Mouse (Mus musculus) small intestine, adult 2 months (tissue): ENCODE data around the gene Aff3. TPM values are rescaled to one million over a fixed set of nuclear protein-coding genes. Genes with fewer than 3 reads are reported as not detected.
"Not testable (repeated sequence)": the region's sequence is repeated elsewhere in the genome, so short reads cannot be mapped to it uniquely, and the experiment has no call there.

Experiments used
- H3K27ac ChIP-seq: fragments of 200-500 bp; 2 replicates; pipeline ENCODE4 v1.5.1; 2012; ENCODE audit warnings: low read depth, low read length, control low read depth, inconsistent platforms; ENCODE audit not compliant: insufficient read depth
- H3K27me3 ChIP-seq: fragments of 200-500 bp; 2 replicates; pipeline ENCODE4 v1.6.1; 2012; ENCODE audit warnings: mild to moderate bottlenecking, moderate library complexity, low read length, inconsistent platforms; ENCODE audit not compliant: control insufficient read depth, insufficient read depth
- H3K36me3 ChIP-seq: fragments of 200-500 bp; 2 replicates; pipeline ENCODE4 v1.6.1; 2012; ENCODE audit warnings: mild to moderate bottlenecking, low read length, control low read depth, inconsistent platforms; ENCODE audit not compliant: control insufficient read depth, insufficient read depth
- H3K4me1 ChIP-seq: fragments of 200-500 bp; 2 replicates; pipeline ENCODE4 v1.6.1; 2012; ENCODE audit warnings: low read length, inconsistent platforms, mixed read lengths; ENCODE audit not compliant: control insufficient read depth, insufficient read depth, insufficient read length
- H3K4me3 ChIP-seq: fragments of 200-500 bp; 2 replicates; pipeline ENCODE4 v1.5.1; 2012; ENCODE audit warnings: low read depth, mild to moderate bottlenecking, control low read depth, inconsistent platforms, low read length, moderate library complexity
- CTCF ChIP-seq: fragments of 200-500 bp; IDR thresholded peaks from 2 replicates; pipeline ENCODE4 v1.5.1; 2012; ENCODE audit warnings: low read depth, mild to moderate bottlenecking, control low read depth, inconsistent platforms, low read length, moderate library complexity, mixed read lengths; ENCODE audit not compliant: insufficient replicate concordance, insufficient read length; ENCODE audit errors: extremely low read depth
- POLR2A ChIP-seq: fragments of 200-500 bp; IDR thresholded peaks from 2 replicates; pipeline ENCODE4 v1.6.1; 2012; ENCODE audit warnings: low read depth, mild to moderate bottlenecking, control low read depth, inconsistent platforms, low read length, moderate library complexity
- WGBS: fragments of 180-500 bp; shearing (Covaris S2); methylation state at CpG from one replicate; pipeline ENCODE4 v1.1.7; 2018; 5-methylcytosine and 5-hydroxymethylcytosine counted together
- polyA plus RNA-seq: library from polyadenylated mRNA; depleted of rRNA; stranded (reverse); fragments of >200 nt; gene quantifications from 2 replicates; pipeline ENCODE4 v1.2.3, GENCODE M21; 2012

Gene Aff3
- polyA plus RNA-seq, 1 experiment, result 1.5 TPM

DNA sequence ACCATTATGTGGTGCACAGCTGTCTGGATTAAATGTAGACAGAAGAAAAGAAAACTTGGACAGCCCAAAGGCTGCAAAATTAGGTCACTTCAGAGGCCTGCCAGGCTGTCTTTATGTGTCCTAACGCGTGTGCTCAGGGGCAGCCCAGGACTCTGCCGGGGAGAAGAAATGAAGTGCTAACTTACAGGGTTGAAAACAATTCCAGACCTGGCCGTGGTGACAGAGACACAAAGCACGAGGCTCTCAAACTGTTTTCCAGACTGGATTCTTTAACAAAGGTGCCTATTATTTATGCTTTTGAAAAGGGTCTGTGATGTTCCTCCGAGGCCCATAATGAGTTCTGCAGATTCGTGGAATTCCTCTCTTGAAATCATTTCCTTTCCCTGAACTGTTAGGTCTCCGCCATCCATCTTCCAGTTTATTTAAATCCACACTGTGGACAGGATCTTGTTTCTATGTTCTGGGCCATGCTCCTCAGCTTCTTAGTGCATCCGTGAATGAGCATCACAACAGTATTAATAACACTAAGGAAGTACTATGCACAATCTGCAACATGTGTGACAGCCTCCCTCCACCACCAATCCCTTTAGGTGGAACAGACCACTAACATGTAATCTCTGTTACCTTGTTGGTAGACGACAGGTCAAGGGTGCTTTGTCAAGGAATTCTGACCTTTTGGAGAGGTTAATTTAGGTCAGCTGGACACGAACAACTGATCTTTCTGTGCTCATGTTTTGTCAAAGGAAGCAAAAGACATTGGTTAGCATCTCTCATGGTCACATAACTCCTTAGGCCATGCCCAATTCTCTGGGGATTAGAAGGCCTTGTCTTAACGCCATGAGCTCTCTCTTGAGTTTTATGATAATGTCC, 228.0 kb downstream of the Aff3 start:
- Histone ChIP-seq H3K27me3 (no peaks in the 10 kb centered on the region), H3K4me3 (no peak overlapping the region), H3K27ac (no peak overlapping the region), H3K36me3 (no peaks in the 10 kb centered on the region), H3K4me1 (no peaks in the 10 kb centered on the region)
- WGBS, result 74% methylated on average over 12 of the region's 12 CpGs
- TF ChIP-seq CTCF (no peak), POLR2A (no peak)

DNA sequence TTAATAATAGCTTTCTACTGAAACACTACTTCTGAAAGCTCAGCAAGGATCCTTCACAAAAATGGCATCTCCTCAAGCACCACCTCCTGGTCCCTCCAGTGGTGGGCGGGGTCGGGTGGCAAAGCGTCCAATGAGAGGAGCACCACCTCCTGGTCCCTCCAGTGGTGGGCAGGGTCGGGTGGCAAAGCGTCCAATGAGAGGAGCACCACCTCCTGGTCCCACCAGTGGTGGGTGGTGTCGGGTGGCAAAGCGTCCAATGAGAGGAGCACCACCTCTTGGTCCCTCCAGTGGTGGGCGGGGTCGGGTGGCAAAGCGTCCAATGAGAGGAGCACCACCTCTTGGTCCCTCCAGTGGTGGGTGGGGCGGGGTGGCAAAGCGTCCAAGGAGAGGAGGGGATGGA, 234.4 kb downstream of the Aff3 start:
- 87% methylated on average over 12 of the region's 12 CpGs for WGBS
- not testable (repeated sequence) for H3K27me3 ChIP-seq

DNA sequence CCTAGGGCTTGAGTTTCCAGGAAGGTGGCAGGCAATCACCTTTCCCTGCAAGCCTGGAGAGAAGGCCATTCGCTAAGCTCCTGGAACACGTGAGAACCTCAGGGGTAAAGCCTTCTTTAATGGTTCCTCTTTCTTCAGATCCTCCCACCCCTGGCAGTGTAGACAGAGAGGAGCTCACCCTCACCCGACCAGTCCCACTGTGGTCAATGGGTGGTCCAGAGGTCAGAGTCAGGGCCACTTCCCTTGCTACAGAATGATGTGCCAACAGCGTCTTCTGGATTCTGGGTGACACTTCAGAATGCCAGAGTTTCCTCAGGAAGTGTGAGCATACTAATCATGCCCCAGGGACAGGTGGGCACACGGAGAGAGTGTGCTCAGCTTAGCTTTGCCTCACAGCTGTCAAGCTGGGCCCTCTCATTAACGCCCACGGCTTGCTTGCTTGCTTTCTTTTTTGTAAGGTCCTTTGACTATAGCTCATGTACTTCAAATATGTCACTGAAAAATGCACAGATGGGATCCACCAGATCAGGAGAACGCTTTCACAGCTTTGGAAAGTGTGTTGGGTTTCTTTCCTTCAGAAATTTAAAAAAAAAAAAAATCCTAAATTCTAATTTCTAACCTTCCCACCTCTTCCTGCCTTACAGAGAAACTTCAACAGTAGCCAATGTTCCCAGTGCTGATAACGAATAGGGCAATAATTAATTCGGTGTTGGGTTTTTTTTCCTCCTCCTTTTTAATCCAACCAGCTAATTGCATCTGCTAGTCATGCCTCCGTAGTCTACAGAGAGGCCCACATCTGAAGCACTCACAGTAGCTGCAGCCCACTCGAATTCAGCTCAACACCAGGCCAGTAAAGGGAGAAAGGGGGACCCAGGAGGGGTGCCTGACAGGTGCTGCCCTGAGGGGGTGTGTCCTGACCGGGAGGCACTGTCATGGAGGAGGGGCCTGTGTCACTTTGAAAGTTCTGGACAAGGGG, 235.8 kb downstream of the Aff3 start:
- no peaks in the 10 kb centered on the region for H3K36me3 ChIP-seq
- no peaks in the 10 kb centered on the region for H3K4me1 ChIP-seq
- WGBS, result 53% methylated on average over 13 of the region's 13 CpGs
- no peak overlapping the region for H3K27ac ChIP-seq
- H3K27me3 ChIP-seq, result no peaks in the 10 kb centered on the region
- TF ChIP-seq CTCF (no peak), POLR2A (no peak)
- H3K4me3 ChIP-seq, result no peak overlapping the region

More for the DNA sequence above, 234.4 kb downstream of the Aff3 start:
- not testable (repeated sequence) for H3K27ac ChIP-seq, H3K36me3 ChIP-seq, H3K4me1 ChIP-seq, H3K4me3 ChIP-seq

DNA sequence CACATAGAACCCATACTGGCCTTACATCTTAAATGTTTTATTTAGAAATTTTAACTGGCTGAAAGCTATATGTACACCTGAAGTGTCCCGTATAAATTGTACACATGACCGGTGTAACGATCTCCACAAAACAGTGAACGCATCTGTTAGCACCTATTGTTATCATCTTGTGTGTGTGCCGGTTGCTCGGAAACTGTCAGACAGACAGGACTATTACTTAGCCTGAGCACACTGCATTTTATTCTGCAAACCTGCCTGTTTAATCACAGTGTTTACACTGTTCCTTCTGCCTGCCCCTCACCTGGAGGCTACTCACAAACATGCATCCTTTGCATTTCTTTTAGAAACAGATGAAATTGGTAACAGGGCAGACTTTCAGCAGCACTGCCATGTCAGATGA, 241.8 kb downstream of the Aff3 start:
- no peaks in the 10 kb centered on the region for H3K4me1 ChIP-seq
- 67% methylated on average over 6 of the region's 6 CpGs for WGBS
- H3K36me3 ChIP-seq, result no peaks in the 10 kb centered on the region
- TF ChIP-seq CTCF (no peak), POLR2A (no peak)
- no peak overlapping the region for H3K4me3 ChIP-seq
- no peaks in the 10 kb centered on the region for H3K27me3 ChIP-seq
- no peak overlapping the region for H3K27ac ChIP-seq

DNA sequence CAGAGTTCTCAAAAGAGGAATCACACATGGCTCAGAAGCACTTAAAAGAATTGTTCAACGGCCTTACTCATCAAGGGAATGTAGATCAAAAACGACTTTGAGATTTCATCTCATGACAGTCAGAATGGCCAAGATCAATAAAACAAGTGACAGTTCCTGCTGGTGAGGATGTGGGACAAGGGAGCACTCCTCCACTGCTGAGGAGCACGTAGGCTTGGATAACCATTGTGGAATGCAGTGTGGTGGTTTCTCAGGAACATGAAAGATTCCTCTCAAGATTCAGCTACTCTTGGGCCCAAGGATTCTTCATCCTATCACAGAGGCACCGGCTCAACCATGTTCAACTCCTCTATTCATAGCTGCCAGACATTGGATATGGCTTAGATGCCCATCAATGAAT, 245.4 kb downstream of the Aff3 start:
- WGBS, result 78% methylated on average over 4 of the region's 4 CpGs
- no peak overlapping the region for H3K4me3 ChIP-seq
- TF ChIP-seq CTCF, result no peak
- TF ChIP-seq POLR2A, result no peak

DNA sequence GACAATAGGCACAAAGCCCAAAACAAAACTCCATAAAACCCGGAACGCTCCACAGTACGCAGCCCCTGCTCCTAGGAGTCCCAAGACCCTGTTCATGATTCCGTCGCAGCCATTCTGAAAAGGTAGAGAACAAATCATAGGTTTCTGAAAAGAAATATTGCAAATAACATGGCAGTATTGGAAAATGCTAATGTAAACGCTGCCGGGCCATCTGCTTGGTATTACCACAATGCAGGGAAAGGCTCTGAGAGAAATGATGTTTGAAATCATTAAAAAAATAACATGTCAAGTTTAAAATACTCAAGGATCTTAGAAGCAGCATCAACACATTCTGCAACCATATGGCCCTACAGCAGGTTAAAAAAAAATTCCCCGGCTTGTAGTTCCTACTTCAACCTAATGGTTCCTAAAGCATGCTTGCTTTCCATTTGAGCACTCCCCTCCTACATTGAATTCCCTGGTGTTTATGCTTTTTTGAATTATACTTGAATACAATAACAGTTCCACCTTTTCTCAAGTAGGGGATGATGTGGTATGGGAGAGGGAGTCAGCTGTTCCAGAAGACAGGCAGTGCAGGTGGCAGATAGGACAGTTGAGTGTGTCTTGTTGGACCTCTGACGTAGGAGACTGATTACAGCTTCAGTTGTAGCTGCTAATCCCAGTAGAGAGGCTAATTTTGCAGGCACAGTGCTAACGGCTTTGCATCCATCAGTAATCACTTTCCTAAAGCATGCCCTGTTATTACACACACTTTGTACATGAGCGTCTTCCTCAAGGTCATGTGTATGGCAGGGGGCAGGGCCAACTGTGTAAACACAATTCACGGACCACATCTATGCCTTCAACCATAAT, 246.3 kb downstream of the Aff3 start:
- no peak overlapping the region for H3K27ac ChIP-seq
- no peaks in the 10 kb centered on the region for H3K27me3 ChIP-seq
- no peaks in the 10 kb centered on the region for H3K4me1 ChIP-seq
- no peak for TF ChIP-seq POLR2A
- no peak for TF ChIP-seq CTCF
- no peaks in the 10 kb centered on the region for H3K36me3 ChIP-seq
- WGBS, result 81% methylated on average over 12 of the region's 12 CpGs
- no peak overlapping the region for H3K4me3 ChIP-seq

More for the DNA sequence above, 245.4 kb downstream of the Aff3 start:
- no peaks in the 10 kb centered on the region for H3K4me1 ChIP-seq
- no peaks in the 10 kb centered on the region for H3K36me3 ChIP-seq
- no peak overlapping the region for H3K27ac ChIP-seq
- no peaks in the 10 kb centered on the region for H3K27me3 ChIP-seq
